Mouse (Mus musculus): ENCODE results near the gene Ugt1a2. TPM values are rescaled to one million over a fixed set of nuclear protein-coding genes. Genes with fewer than 3 reads are reported as not detected.
"Not testable (repeated sequence)": the region's sequence is repeated elsewhere in the genome, so short reads cannot be mapped to it uniquely, and the experiment has no call there.

Ugt1a2 gene
- polyA plus RNA-seq, 1 experiment = 0.38 TPM

GRCm38 (mm10) chr1:88217576-88217975 is 17.2 kb downstream of the Ugt1a2 start:
- Histone ChIP-seq H3K4me3 (ENCODE audit: low read depth, low read length) (no peak overlapping the region), H3K27me3 (ENCODE audit: control insufficient read depth, insufficient read depth, low read length) (no peaks in the 10 kb centered on the region), H3K27ac (ENCODE audit: insufficient read depth, low read depth, low read length) (no peak overlapping the region), H3K36me3 (ENCODE audit: control insufficient read depth, insufficient read depth, low read length) (peaks cover 8% of the 10 kb centered on the region), H3K4me1 (ENCODE audit: control insufficient read depth, insufficient read depth, insufficient read length, low read length) (peaks cover 7% of the 10 kb centered on the region; the same call in 1 of the 2 replicates)
- TF ChIP-seq CTCF (IDR thresholded peaks at IDR 0.05; ENCODE audit: extremely low read depth, insufficient read length, insufficient replicate concordance, low read depth, low read length) (no peak), POLR2A (IDR thresholded peaks at IDR 0.05; ENCODE audit: low read depth, low read length) (no peak)
- WGBS = 42% methylated on average over 3 of the region's 3 CpGs

GRCm38 (mm10) chr1:88218051-88218450 is 17.6 kb downstream of the Ugt1a2 start:
- Histone ChIP-seq H3K4me3 (ENCODE audit: low read depth, low read length) (no peak overlapping the region), H3K4me1 (ENCODE audit: control insufficient read depth, insufficient read depth, insufficient read length, low read length) (peaks cover 7% of the 10 kb centered on the region; the same call in 1 of the 2 replicates), H3K27ac (ENCODE audit: insufficient read depth, low read depth, low read length) (no peak overlapping the region), H3K36me3 (ENCODE audit: control insufficient read depth, insufficient read depth, low read length) (peaks cover 8% of the 10 kb centered on the region), H3K27me3 (ENCODE audit: control insufficient read depth, insufficient read depth, low read length) (no peaks in the 10 kb centered on the region)
- TF ChIP-seq CTCF (IDR thresholded peaks at IDR 0.05; ENCODE audit: extremely low read depth, insufficient read length, insufficient replicate concordance, low read depth, low read length) (no peak), POLR2A (IDR thresholded peaks at IDR 0.05; ENCODE audit: low read depth, low read length) (no peak)
- whole genome bisulfite sequencing = 79% methylated on average over 9 of the region's 9 CpGs

GRCm38 (mm10) chr1:88218591-88218990 is 18.2 kb downstream of the Ugt1a2 start:
- H3K4me3 ChIP-seq (ENCODE audit: low read depth, low read length) = no peak overlapping the region
- peaks cover 8% of the 10 kb centered on the region for H3K36me3 ChIP-seq (ENCODE audit: control insufficient read depth, insufficient read depth, low read length)
- H3K27me3 ChIP-seq (ENCODE audit: control insufficient read depth, insufficient read depth, low read length) = no peaks in the 10 kb centered on the region
- no peak for TF ChIP-seq POLR2A (IDR thresholded peaks at IDR 0.05; ENCODE audit: low read depth, low read length)
- TF ChIP-seq CTCF (IDR thresholded peaks at IDR 0.05; ENCODE audit: extremely low read depth, insufficient read length, insufficient replicate concordance, low read depth, low read length) = no peak
- H3K4me1 ChIP-seq (ENCODE audit: control insufficient read depth, insufficient read depth, insufficient read length, low read length) = peaks cover 7% of the 10 kb centered on the region; the same call in 1 of the 2 replicates
- 50% methylated on average over 4 of the region's 4 CpGs for WGBS
- no peak overlapping the region for H3K27ac ChIP-seq (ENCODE audit: insufficient read depth, low read depth, low read length)

DNA sequence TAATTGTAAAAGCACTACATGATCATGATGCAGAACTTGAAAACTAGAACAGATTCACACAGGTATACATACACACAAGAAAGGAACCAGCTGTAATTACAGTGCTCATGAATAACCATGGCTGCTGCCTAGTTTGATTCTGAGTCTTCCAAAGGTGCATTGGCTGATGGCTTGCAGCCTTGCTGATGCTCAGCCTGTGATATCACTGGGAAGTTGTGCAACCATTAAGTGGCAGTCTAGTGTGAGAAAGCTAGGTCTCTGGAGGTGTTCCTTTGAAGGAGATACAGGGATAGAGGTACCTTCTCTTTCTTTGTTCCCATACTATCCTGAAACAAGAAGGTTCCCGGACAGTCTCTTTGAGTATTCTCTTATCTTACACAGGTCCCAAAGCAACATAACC is 18.7 kb downstream of the Ugt1a2 start:
- TF ChIP-seq POLR2A (IDR thresholded peaks at IDR 0.05; ENCODE audit: low read depth, low read length) = no peak
- no peak for TF ChIP-seq CTCF (IDR thresholded peaks at IDR 0.05; ENCODE audit: extremely low read depth, insufficient read length, insufficient replicate concordance, low read depth, low read length)
- no peak overlapping the region for H3K4me3 ChIP-seq (ENCODE audit: low read depth, low read length)
- no peak overlapping the region for H3K27ac ChIP-seq (ENCODE audit: insufficient read depth, low read depth, low read length)
- peaks cover 2% of the 10 kb centered on the region; the same call in 1 of the 2 replicates for H3K4me1 ChIP-seq (ENCODE audit: control insufficient read depth, insufficient read depth, insufficient read length, low read length)
- H3K36me3 ChIP-seq (ENCODE audit: control insufficient read depth, insufficient read depth, low read length) = peaks cover 8% of the 10 kb centered on the region
- 18% methylated on average over 1 of the region's 1 CpGs for WGBS
- H3K27me3 ChIP-seq (ENCODE audit: control insufficient read depth, insufficient read depth, low read length) = no peaks in the 10 kb centered on the region

DNA sequence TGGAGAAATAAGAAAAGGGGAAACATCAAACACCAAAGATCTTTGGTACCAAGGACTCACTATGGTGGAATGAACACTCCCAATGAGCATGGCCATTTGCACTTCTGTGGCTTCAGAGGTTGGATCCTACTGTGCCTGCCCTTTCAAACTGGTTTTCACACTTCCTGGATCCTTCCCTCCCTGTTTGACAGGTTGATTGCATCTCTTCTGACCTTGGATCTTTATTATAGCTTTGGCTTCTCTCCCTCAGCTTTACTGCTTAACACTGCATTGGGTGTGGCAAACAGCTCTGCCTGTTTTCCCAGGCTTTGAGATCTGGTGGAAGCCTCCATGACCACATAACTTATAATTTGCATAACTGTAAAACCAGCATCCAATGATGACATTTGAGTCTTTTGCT is 19.9 kb downstream of the Ugt1a2 start:
- no peaks in the 10 kb centered on the region for H3K27me3 ChIP-seq (ENCODE audit: control insufficient read depth, insufficient read depth, low read length)
- no peaks in the 10 kb centered on the region for H3K4me1 ChIP-seq (ENCODE audit: control insufficient read depth, insufficient read depth, insufficient read length, low read length)
- no peak overlapping the region for H3K27ac ChIP-seq (ENCODE audit: insufficient read depth, low read depth, low read length)
- H3K36me3 ChIP-seq (ENCODE audit: control insufficient read depth, insufficient read depth, low read length) = peaks cover 8% of the 10 kb centered on the region
- no peak for TF ChIP-seq POLR2A (IDR thresholded peaks at IDR 0.05; ENCODE audit: low read depth, low read length)
- TF ChIP-seq CTCF (IDR thresholded peaks at IDR 0.05; ENCODE audit: extremely low read depth, insufficient read length, insufficient replicate concordance, low read depth, low read length) = no peak
- H3K4me3 ChIP-seq (ENCODE audit: low read depth, low read length) = no peak overlapping the region

- Histone ChIP-seq H3K27ac (ENCODE audit: insufficient read depth, low read depth, low read length) (no peak overlapping the region), H3K4me3 (ENCODE audit: low read depth, low read length) (no peak overlapping the region), H3K4me1 (ENCODE audit: control insufficient read depth, insufficient read depth, insufficient read length, low read length) (peaks cover 3% of the 10 kb centered on the region; the same call in 1 of the 2 replicates), H3K36me3 (ENCODE audit: control insufficient read depth, insufficient read depth, low read length) (no peaks in the 10 kb centered on the region), H3K27me3 (ENCODE audit: control insufficient read depth, insufficient read depth, low read length) (no peaks in the 10 kb centered on the region)
- 67% methylated on average over 2 of the region's 2 CpGs for WGBS
- no peak for TF ChIP-seq POLR2A (IDR thresholded peaks at IDR 0.05; ENCODE audit: low read depth, low read length)
- no peak for TF ChIP-seq CTCF (IDR thresholded peaks at IDR 0.05; ENCODE audit: extremely low read depth, insufficient read length, insufficient replicate concordance, low read depth, low read length)
Observed at GRCm38 (mm10) chr1:88222216-88222615, 21.8 kb downstream of the Ugt1a2 start.

GRCm38 (mm10) chr1:88223011-88223515 is 22.7 kb downstream of the Ugt1a2 start:
- not testable (repeated sequence) for H3K4me3 ChIP-seq (ENCODE audit: low read depth, low read length); H3K36me3 ChIP-seq (ENCODE audit: control insufficient read depth, insufficient read depth, low read length); H3K27ac ChIP-seq (ENCODE audit: insufficient read depth, low read depth, low read length); H3K27me3 ChIP-seq (ENCODE audit: control insufficient read depth, insufficient read depth, low read length); H3K4me1 ChIP-seq (ENCODE audit: control insufficient read depth, insufficient read depth, insufficient read length, low read length)

DNA sequence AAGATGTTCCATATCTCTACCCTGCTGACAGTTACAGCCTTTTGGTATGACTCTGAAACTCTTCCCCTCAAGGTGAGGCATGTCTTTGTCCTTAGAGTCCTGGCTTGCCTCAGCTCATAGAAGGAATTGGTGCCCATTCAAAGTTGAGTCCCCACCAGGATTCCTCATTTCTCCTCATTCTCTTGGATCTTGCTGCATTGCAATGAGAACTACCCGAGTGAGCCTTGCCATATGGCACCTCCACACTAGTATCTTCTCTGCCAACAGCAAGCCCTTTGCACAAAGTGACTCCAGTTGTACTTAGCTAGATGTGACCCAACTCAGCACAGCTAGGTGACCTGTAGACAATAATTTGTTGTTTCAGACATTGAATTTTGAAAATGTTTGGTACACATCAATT is 23.2 kb downstream of the Ugt1a2 start:
- no peaks in the 10 kb centered on the region for H3K36me3 ChIP-seq (ENCODE audit: control insufficient read depth, insufficient read depth, low read length)
- 66% methylated on average over 1 of the region's 1 CpGs for WGBS
- no peak overlapping the region for H3K27ac ChIP-seq (ENCODE audit: insufficient read depth, low read depth, low read length)
- TF ChIP-seq POLR2A (IDR thresholded peaks at IDR 0.05; ENCODE audit: low read depth, low read length) = no peak
- no peak for TF ChIP-seq CTCF (IDR thresholded peaks at IDR 0.05; ENCODE audit: extremely low read depth, insufficient read length, insufficient replicate concordance, low read depth, low read length)
- no peaks in the 10 kb centered on the region for H3K27me3 ChIP-seq (ENCODE audit: control insufficient read depth, insufficient read depth, low read length)
- no peak overlapping the region for H3K4me3 ChIP-seq (ENCODE audit: low read depth, low read length)
- peaks cover 3% of the 10 kb centered on the region; the same call in 1 of the 2 replicates for H3K4me1 ChIP-seq (ENCODE audit: control insufficient read depth, insufficient read depth, insufficient read length, low read length)
